Mouse (Mus musculus) spleen, adult 2 months (tissue): Measurements from ENCODE around the gene Flnb.

Experiments
- CTCF ChIP-seq: fragments of 200-500 bp; IDR thresholded peaks from 2 replicates; pipeline ENCODE4 v1.5.1; 2011; ENCODE audit warnings: mild to moderate bottlenecking, inconsistent platforms; ENCODE audit not compliant: insufficient read depth, insufficient read length, insufficient replicate concordance; ENCODE audit errors: extremely low read depth
- POLR2A ChIP-seq: fragments of 200-500 bp; IDR thresholded peaks from 2 replicates; pipeline ENCODE4 v1.6.1; 2011; ENCODE audit warnings: low read depth, low read length, inconsistent platforms

DNA sequence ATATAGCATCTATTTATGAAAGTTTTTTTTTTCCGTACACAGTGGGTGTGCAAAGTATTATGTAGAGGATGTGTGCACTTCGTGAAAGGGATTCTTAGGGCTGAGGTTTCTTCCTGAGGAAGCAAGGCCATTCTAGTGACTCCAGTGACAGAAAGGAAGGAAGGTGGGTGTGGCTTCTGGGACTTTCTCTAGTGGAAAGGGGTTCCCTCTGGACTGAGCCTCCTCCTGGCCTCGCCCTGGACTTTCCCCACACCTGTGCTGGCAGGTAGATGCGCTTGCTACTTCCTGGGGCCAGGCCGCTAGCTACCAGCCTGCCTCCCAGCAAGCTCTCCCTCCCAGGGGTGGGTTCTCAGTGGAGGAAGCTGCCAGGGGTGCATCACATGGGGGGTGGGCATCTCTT is 1.7 kb downstream of the Flnb start:
- TF ChIP-seq CTCF = no peak
- no peak for TF ChIP-seq POLR2A
